Mouse (Mus musculus): ENCODE measurements around the gene Rrp12. TPM values are rescaled to one million over a fixed set of nuclear protein-coding genes. Genes with fewer than 3 reads are reported as not detected.
A peak's percentile ranks its signal among the peaks of the same experiment; 100 is the strongest.
"Not testable (repeated sequence)": the region's sequence is repeated elsewhere in the genome, so short reads cannot be mapped to it uniquely, and the experiment has no call there.

Gene Rrp12
- polyA plus RNA-seq, 1 experiment, result 7.0 TPM

- H3K36me3 ChIP-seq (ENCODE audit: control insufficient read depth, insufficient read depth, low read length), result peaks cover 7% of the 10 kb centered on the region
- peak overlapping the region; percentile 78 for H3K27ac ChIP-seq (ENCODE audit: insufficient read depth, low read length)
- WGBS, result under 1% methylated on average over 28 of the region's 28 CpGs
- peak in 1 of 2 experiments; percentile 53 for DNase-seq (ENCODE audit: low read depth in 1 of 2, low spot score in 2 of 2)
- no peaks in the 10 kb centered on the region for H3K27me3 ChIP-seq (ENCODE audit: control insufficient read depth, insufficient read depth, low read length)
- peaks cover 3% of the 10 kb centered on the region; the same call in 1 of the 2 replicates for H3K4me1 ChIP-seq (ENCODE audit: control insufficient read depth, insufficient read depth, insufficient read length)
- no peak for TF ChIP-seq POLR2A (IDR thresholded peaks at IDR 0.05; ENCODE audit: low read depth, low read length)
- TF ChIP-seq CTCF (IDR thresholded peaks at IDR 0.05; ENCODE audit: extremely low read depth, insufficient read depth, insufficient read length, insufficient replicate concordance), result no peak
- H3K4me3 ChIP-seq (ENCODE audit: extremely low read depth, insufficient read depth, insufficient read length), result peak overlapping the region; percentile 87
These were observed 36.7 kb upstream of the Rrp12 start for GRCm38 (mm10) chr19:41932686-41933085.

- no peaks in the 10 kb centered on the region for H3K4me1 ChIP-seq (ENCODE audit: control insufficient read depth, insufficient read depth, insufficient read length)
- H3K27ac ChIP-seq (ENCODE audit: insufficient read depth, low read length), result no peak overlapping the region
- H3K27me3 ChIP-seq (ENCODE audit: control insufficient read depth, insufficient read depth, low read length), result no peaks in the 10 kb centered on the region
- H3K4me3 ChIP-seq (ENCODE audit: extremely low read depth, insufficient read depth, insufficient read length), result no peak overlapping the region
- TF ChIP-seq CTCF (IDR thresholded peaks at IDR 0.05; ENCODE audit: extremely low read depth, insufficient read depth, insufficient read length, insufficient replicate concordance) (no peak), POLR2A (IDR thresholded peaks at IDR 0.05; ENCODE audit: low read depth, low read length) (no peak)
- 91% methylated on average over 5 of the region's 5 CpGs for WGBS
- peaks cover 23% of the 10 kb centered on the region for H3K36me3 ChIP-seq (ENCODE audit: control insufficient read depth, insufficient read depth, low read length)
- DNase-seq (ENCODE audit: low read depth in 1 of 2, low spot score in 2 of 2), result no peak
These were observed 24.6 kb upstream of the Rrp12 start for GRCm38 (mm10) chr19:41920412-41921067.

- no peak for DNase-seq (ENCODE audit: low read depth in 1 of 2, low spot score in 2 of 2)
- Histone ChIP-seq H3K27ac (ENCODE audit: insufficient read depth, low read length) (no peak overlapping the region), H3K4me1 (ENCODE audit: control insufficient read depth, insufficient read depth, insufficient read length) (no peaks in the 10 kb centered on the region), H3K4me3 (ENCODE audit: extremely low read depth, insufficient read depth, insufficient read length) (no peak overlapping the region), H3K27me3 (ENCODE audit: control insufficient read depth, insufficient read depth, low read length) (no peaks in the 10 kb centered on the region), H3K36me3 (ENCODE audit: control insufficient read depth, insufficient read depth, low read length) (peaks cover 21% of the 10 kb centered on the region)
- WGBS, result 85% methylated on average over 4 of the region's 4 CpGs
- TF ChIP-seq CTCF (IDR thresholded peaks at IDR 0.05; ENCODE audit: extremely low read depth, insufficient read depth, insufficient read length, insufficient replicate concordance), result no peak
- no peak for TF ChIP-seq POLR2A (IDR thresholded peaks at IDR 0.05; ENCODE audit: low read depth, low read length)
These were observed 23.5 kb upstream of the Rrp12 start for GRCm38 (mm10) chr19:41919471-41919870.

- Histone ChIP-seq H3K4me3 (ENCODE audit: extremely low read depth, insufficient read depth, insufficient read length) (no peak overlapping the region), H3K27ac (ENCODE audit: insufficient read depth, low read length) (no peak overlapping the region), H3K27me3 (ENCODE audit: control insufficient read depth, insufficient read depth, low read length) (no peaks in the 10 kb centered on the region), H3K36me3 (ENCODE audit: control insufficient read depth, insufficient read depth, low read length) (peaks cover 15% of the 10 kb centered on the region), H3K4me1 (ENCODE audit: control insufficient read depth, insufficient read depth, insufficient read length) (peaks cover 2% of the 10 kb centered on the region; the same call in 1 of the 2 replicates)
- 69% methylated on average over 4 of the region's 4 CpGs for WGBS
- no peak for DNase-seq (ENCODE audit: low read depth in 1 of 2, low spot score in 2 of 2)
- TF ChIP-seq POLR2A (IDR thresholded peaks at IDR 0.05; ENCODE audit: low read depth, low read length) (no peak), CTCF (IDR thresholded peaks at IDR 0.05; ENCODE audit: extremely low read depth, insufficient read depth, insufficient read length, insufficient replicate concordance) (no peak)
These were observed 20.9 kb upstream of the Rrp12 start for GRCm38 (mm10) chr19:41916853-41917252.

- DNase-seq (ENCODE audit: low read depth in 1 of 2, low spot score in 2 of 2), result no peak
- TF ChIP-seq POLR2A (IDR thresholded peaks at IDR 0.05; ENCODE audit: low read depth, low read length) (no peak), CTCF (IDR thresholded peaks at IDR 0.05; ENCODE audit: extremely low read depth, insufficient read depth, insufficient read length, insufficient replicate concordance) (no peak)
- Histone ChIP-seq H3K27me3 (ENCODE audit: control insufficient read depth, insufficient read depth, low read length) (no peaks in the 10 kb centered on the region), H3K4me1 (ENCODE audit: control insufficient read depth, insufficient read depth, insufficient read length) (peaks cover 2% of the 10 kb centered on the region; the same call in 1 of the 2 replicates), H3K4me3 (ENCODE audit: extremely low read depth, insufficient read depth, insufficient read length) (no peak overlapping the region), H3K36me3 (ENCODE audit: control insufficient read depth, insufficient read depth, low read length) (peaks cover 15% of the 10 kb centered on the region), H3K27ac (ENCODE audit: insufficient read depth, low read length) (no peak overlapping the region)
- 86% methylated on average over 3 of the region's 3 CpGs for WGBS
These were observed 19.3 kb upstream of the Rrp12 start for GRCm38 (mm10) chr19:41915294-41915693.

- H3K4me1 ChIP-seq (ENCODE audit: control insufficient read depth, insufficient read depth, insufficient read length); H3K27ac ChIP-seq (ENCODE audit: insufficient read depth, low read length): not testable (repeated sequence)
These were observed 18.6 kb upstream of the Rrp12 start for GRCm38 (mm10) chr19:41914592-41914882.

GRCm38 (mm10) chr19:41913774-41914591 is 18.0 kb upstream of the Rrp12 start:
- Histone ChIP-seq H3K4me1 (ENCODE audit: control insufficient read depth, insufficient read depth, insufficient read length) (peaks cover 2% of the 10 kb centered on the region; the same call in 1 of the 2 replicates), H3K27me3 (ENCODE audit: control insufficient read depth, insufficient read depth, low read length) (no peaks in the 10 kb centered on the region), H3K4me3 (ENCODE audit: extremely low read depth, insufficient read depth, insufficient read length) (no peak overlapping the region), H3K27ac (ENCODE audit: insufficient read depth, low read length) (no peak overlapping the region; the same call in 1 of the 2 replicates), H3K36me3 (ENCODE audit: control insufficient read depth, insufficient read depth, low read length) (peaks cover 14% of the 10 kb centered on the region)
- DNase-seq (ENCODE audit: low read depth in 1 of 2, low spot score in 2 of 2), result no peak
- 56% methylated on average over 6 of the region's 6 CpGs for WGBS
- TF ChIP-seq CTCF (IDR thresholded peaks at IDR 0.05; ENCODE audit: extremely low read depth, insufficient read depth, insufficient read length, insufficient replicate concordance) (no peak), POLR2A (IDR thresholded peaks at IDR 0.05; ENCODE audit: low read depth, low read length) (no peak)

More at GRCm38 (mm10) chr19:41914592-41914882, 18.6 kb upstream of the Rrp12 start:
- H3K4me3 ChIP-seq (ENCODE audit: extremely low read depth, insufficient read depth, insufficient read length); H3K27me3 ChIP-seq (ENCODE audit: control insufficient read depth, insufficient read depth, low read length); DNase-seq (ENCODE audit: low read depth in 1 of 2, low spot score in 2 of 2): not testable (repeated sequence)
- H3K36me3 ChIP-seq (ENCODE audit: control insufficient read depth, insufficient read depth, low read length), result peaks cover 15% of the 10 kb centered on the region
